Mouse (Mus musculus) spleen, postnatal 4 days (tissue): ENCODE measurements at regions not wholly inside any gene's neighbourhood (a gene's known extent, or its start where the extent isn't known, plus 50 kb on each side); places are given as distances from the start of the nearest gene placed in this dataset.

ENCODE experiments used
- DNase-seq, 2 experiments: peaks; one replicate each; pipeline ENCODE4 v3.0.0; 2022; ENCODE audit warnings: low spot score in 2 of 2

GRCm38 (mm10) chr12:27062511-27063264, 279.7 kb downstream of the Sox11 start:
- DNase-seq, result no peak

DNA sequence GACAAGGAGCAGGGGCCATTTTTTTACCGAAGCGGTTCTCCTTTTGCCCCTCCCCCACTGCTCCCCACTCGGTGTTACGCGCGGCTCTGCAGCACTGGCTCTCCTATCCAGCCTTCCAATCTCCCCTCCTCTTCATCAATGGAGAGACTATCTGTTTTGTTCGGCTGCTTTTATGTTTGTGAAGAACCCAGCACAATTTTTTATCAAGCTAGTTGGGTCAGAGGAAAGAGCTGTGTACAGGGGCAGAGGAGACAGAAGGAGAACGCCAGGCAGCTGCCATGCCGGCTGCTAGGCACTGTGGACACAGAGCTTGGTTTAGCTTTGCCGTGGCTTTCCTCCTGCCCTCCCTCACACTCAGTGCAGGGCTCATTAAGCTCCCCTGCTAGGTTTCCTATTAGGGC, 280.3 kb downstream of the Sox11 start:
- no peak for DNase-seq

DNA sequence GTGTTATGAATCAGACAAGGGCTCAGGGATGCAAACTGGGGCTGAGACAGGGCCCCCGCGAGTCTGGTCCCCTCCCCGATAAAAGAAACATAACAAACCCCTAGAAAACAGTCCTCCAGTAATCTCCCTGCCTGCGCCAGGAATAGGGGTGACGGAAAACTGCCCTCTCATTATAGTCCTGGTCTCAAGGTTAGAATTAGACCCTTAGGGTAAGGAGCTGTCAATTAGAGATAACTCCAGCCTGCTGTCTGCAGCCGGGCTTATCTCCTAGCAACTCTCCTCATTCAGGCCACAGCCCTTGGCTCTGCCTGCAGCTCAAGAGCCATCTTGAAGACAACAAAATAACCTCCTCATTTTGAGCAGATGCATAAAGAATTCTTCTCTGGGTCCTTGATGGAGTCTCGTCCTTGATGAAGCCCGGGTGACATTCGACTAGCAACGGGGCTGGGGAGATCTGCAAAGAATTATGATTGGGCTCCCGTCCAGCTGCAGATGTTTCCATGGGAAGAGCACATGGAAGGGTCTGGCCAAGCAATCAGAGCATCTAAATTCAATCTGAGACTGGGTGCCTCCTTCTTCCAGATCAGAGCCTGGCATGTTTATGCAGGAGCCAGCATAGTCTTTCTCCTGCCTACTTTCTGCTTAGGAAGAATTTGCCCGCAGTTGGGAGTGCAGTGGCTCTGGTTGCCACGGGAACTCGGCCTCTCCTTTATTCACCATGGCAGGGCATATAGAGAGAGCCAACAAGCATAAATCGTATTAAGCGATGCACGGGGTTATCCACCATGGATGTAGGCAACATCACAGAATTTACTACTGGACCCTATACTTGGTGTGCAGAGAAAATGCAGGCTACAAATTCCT, 281.2 kb downstream of the Sox11 start:
- no peak for DNase-seq

DNA sequence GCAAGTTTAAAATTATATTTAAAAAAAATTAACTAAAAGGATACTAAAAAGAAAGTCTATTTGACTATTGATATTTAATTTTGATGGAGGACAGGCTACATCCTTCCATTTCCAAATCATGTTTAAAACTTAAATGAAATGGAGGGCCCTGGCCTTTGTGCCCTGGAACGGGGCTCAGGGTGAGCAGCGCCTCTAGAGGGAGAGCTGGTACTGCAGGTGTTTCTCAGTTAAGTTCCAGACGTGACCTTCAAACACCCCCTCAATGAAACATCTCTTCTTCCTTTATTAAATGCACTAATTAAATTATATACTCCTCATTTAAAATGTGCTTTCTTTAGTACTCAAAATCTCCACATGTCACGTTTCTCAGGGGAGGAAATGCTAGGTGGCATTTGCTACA, 282.5 kb downstream of the Sox11 start:
- no peak for DNase-seq

DNA sequence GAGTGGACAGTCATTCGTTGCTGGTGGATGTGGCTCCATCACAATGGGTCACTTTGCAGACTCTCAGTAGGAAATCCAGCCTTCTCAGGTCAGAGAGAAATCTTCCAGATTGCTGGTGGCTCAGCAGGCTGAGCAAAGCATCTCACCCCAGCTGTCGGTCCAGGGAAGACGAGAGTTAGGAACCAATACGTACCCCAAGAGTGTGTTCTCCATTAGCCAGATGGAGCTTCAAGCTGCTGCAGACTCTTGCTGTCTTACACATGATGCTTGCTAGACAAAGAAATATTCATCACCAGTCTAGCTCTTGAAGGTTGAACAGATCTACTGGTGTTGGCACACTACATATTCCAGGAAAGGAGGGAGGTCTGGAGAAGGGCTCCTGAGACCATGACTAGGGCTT, 288.0 kb downstream of the Sox11 start:
- DNase-seq, result no peak

- no peak for DNase-seq
Observed at GRCm38 (mm10) chr12:27037922-27038321, 304.5 kb downstream of the Sox11 start.

DNA sequence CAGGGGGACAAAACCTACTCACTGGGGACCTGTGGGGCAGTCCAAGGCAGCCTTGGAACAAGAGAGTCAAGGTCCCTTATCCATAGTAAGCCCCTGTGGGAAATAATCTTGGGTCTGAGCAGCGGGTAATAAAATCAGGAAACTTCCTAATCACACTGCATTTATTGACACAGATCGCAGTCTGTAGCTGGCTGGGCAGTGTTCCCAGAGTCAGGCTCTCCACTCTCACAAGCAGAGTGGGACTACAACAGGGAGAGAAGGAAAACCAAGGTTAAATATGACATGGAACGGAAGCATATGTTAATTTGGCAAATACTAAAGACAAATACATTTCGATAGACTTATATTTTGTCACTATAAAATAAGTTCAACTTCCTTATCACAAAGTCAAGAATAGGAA, 322.6 kb downstream of the Sox11 start:
- no peak for DNase-seq

GRCm38 (mm10) chr12:27018366-27018765, 324.0 kb downstream of the Sox11 start:
- no peak for DNase-seq

- DNase-seq, result no peak
Observed at GRCm38 (mm10) chr12:26999287-26999686, 343.1 kb downstream of the Sox11 start.

GRCm38 (mm10) chr12:26976284-26977065, 365.9 kb downstream of the Sox11 start:
- no peak for DNase-seq

GRCm38 (mm10) chr12:26972495-26973113, 369.8 kb downstream of the Sox11 start:
- DNase-seq, result no peak

DNA sequence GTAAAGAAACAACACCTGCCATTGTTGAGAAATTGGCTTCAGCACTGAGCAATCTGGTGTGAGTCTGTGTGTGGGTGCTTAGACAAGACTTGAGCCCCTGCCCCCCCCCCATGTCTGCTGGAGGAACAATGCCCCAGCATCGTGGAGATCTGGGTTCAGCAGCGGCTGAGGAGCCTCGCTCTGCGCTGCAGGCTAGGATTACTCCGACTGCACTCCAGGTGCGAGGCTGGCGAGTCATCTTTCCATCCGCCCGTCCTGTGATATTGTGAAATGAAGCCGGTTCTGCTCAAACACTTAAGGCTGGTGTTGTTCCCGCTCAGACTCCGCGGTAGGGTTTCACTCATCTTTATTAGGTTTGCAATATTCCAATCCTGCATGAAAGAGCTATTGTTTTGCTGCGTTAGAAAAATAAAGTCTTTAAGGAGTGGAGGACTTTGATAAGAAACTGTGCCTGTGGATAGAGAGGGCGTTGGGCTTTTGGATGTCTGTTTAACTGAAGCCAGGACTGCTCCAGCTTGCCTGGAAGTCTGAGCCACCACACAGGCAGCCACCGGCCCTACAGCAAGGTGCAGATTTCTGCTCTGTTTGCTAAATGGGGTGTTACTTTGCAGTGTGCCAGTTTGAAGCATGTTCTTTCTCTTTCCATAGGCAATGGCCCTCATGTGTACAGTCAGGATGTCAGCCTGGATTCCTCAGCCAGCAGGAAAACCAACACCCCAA, 375.2 kb downstream of the Sox11 start:
- DNase-seq, result no peak

- DNase-seq, result no peak
Observed at GRCm38 (mm10) chr12:26963917-26964316, 378.5 kb downstream of the Sox11 start.

GRCm38 (mm10) chr12:26939831-26940230, 402.5 kb downstream of the Sox11 start:
- DNase-seq, result no peak

- DNase-seq, result no peak
Observed at GRCm38 (mm10) chr12:26937836-26938235, 404.5 kb downstream of the Sox11 start.

- DNase-seq, result no peak
Observed at GRCm38 (mm10) chr12:26936696-26937458, 405.5 kb downstream of the Sox11 start.

DNA sequence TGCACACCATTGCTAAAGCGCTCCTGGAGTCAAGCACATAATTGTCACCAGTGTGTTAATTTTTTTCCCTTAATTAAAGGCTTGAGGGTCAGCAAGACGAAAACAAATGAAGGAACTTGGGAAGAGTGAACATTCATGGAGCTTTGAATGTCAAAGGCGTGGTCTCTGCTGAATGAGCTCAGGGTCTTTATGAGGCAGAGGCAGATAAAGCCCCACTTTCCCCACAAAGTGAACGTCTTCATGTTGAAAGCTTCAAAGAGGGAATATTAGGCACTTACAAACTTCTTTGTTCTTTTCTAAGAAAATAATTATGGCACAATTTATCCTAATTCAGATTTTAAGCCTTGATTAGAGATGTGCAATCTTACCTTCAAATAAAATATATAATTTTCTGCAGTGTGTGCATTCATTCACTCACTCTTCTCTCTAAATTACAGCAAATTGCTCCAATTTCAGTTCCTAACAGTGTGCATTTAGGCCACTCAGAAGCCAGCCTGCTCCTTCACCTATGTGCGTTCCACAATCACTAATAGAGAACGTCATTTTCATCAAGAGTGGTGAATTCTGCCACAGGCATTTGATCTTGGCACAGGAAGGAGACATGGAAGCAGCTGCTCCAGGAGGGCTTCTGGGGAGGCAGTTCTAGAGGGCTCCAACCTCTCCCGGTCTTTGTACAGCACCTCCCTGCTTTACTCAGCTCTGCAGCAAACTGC, 412.1 kb downstream of the Sox11 start:
- no peak for DNase-seq

DNA sequence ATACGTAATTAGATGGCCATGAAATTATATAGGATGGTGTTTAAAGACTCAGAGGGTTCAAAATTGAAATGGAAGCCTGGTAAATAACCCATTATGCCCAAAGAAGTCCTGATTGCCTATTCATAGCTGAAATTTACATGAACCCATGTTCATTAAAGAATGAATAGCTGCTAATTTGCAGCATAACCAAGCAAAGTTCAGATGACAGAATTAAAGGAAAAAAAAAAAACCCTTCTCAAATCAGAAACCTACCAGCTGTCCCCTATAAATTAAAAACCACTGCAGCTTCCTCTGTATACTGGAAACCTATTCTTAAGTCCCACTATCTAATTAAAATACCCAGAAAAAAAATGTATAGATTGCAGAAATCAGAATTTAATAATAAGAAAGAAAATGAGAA, 436.2 kb downstream of the Sox11 start:
- DNase-seq, result no peak

- DNase-seq, result no peak
Observed at GRCm38 (mm10) chr12:26903894-26904272, 434.9 kb downstream of the Cmpk2 start.
